Mouse (Mus musculus): ENCODE data around the gene Klrc2.
"Not testable (repeated sequence)": the region's sequence is repeated elsewhere in the genome, so short reads cannot be mapped to it uniquely, and the experiment has no call there.

Klrc2 gene

GRCm38 (mm10) chr6:129660589-129660988 is at the start of gene Klrc2:
Gene Klrc2 (minus strand): TSS chr6:129660689.
- not testable (repeated sequence) for DNase-seq (ENCODE audit: low read depth, low spot score)

- DNase-seq (ENCODE audit: low read depth, low spot score), result not testable (repeated sequence)
Observed at GRCm38 (mm10) chr6:129691436-129691835, 30.9 kb upstream of the Klrc2 start.

- DNase-seq (ENCODE audit: low read depth, low spot score), result no peak
Observed at GRCm38 (mm10) chr6:129680379-129680778, 19.9 kb upstream of the Klrc2 start.

GRCm38 (mm10) chr6:129678873-129679272 is 18.4 kb upstream of the Klrc2 start, which contains the start of gene Klrc1:
Gene Klrc1 (minus strand): TSS chr6:129678973.
- no peak for DNase-seq (ENCODE audit: low read depth, low spot score)

GRCm38 (mm10) chr6:129661301-129661700 is 812 bp upstream of the Klrc2 start:
- not testable (repeated sequence) for DNase-seq (ENCODE audit: low read depth, low spot score)

- not testable (repeated sequence) for DNase-seq (ENCODE audit: low read depth, low spot score)
Observed at GRCm38 (mm10) chr6:129644054-129644453, 16.4 kb downstream of the Klrc2 start.

GRCm38 (mm10) chr6:129643237-129643636 is 17.3 kb downstream of the Klrc2 start, which contains the start of gene Klrc3:
Gene Klrc3 (minus strand): TSS chr6:129643337.
- not testable (repeated sequence) for DNase-seq (ENCODE audit: low read depth, low spot score)

- DNase-seq (ENCODE audit: low read depth, low spot score), result not testable (repeated sequence)
Observed at GRCm38 (mm10) chr6:129631046-129631445, 29.4 kb downstream of the Klrc2 start.

GRCm38 (mm10) chr6:129623735-129624134 is 36.8 kb downstream of the Klrc2 start, which contains the start of gene Klrk1:
Gene Klrk1 (minus strand): TSS chr6:129623864.
- DNase-seq (ENCODE audit: low read depth, low spot score), result no peak

GRCm38 (mm10) chr6:129608372-129608771 is 52.1 kb downstream of the Klrc2 start:
- DNase-seq (ENCODE audit: low read depth, low spot score), result no peak
